Mouse (Mus musculus): ENCODE results near the gene Gdpgp1. TPM values are rescaled to one million over a fixed set of nuclear protein-coding genes. Genes with fewer than 3 reads are reported as not detected.

Gene Gdpgp1
- polyA plus RNA-seq, 1 experiment from 2014 or later: 4.6 TPM

DNA sequence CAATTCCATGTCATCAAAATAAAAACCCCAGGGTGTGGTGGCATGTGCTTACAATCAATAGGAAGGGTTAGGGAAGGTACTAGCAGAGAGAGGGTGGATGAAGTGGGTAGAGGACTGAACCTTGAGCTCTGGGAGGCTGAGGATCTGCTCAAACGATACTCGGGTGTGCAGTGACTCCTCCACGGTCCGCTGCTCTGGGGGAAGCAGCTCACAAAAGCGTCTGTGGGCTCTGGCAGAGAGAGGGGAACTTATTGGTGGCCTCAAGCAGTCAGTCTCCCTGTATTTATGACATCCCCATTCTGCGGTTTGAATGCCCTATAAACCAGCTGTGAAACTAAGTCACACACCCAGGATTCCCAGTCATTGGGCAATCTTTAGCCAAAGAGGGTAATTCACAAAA lies 2.5 kb upstream of the Gdpgp1 start:
- Histone ChIP-seq H3K36me3 (ENCODE audit: control insufficient read depth, insufficient read depth, low read length) (peaks cover 11% of the 10 kb centered on the region), H3K9ac (ENCODE audit: low read depth, low read length) (peak overlapping the region; percentile 7; the same call in 1 of the 2 replicates), H3K9me3 (replicated peaks; ENCODE audit: control insufficient read depth, low read length, poor library complexity, severe bottlenecking) (no peaks in the 10 kb centered on the region), H3K4me2 (ENCODE audit: low read length) (no peak overlapping the region), H3K27ac (ENCODE audit: low read length) (no peak overlapping the region), H3K4me3 (ENCODE audit: low read depth, low read length) (no peak overlapping the region), H3K4me1 (ENCODE audit: control insufficient read depth, insufficient read depth, low read length) (peaks cover 22% of the 10 kb centered on the region), H3K27me3 (ENCODE audit: control insufficient read depth, insufficient read depth, low read depth, low read length) (peaks cover 7% of the 10 kb centered on the region)
- 53% methylated on average over 6 of the region's 6 CpGs for WGBS
- no peak for ATAC-seq

- H3K4me2 ChIP-seq (ENCODE audit: low read length): peak overlapping the region; percentile 83
- peaks cover 7% of the 10 kb centered on the region for H3K27me3 ChIP-seq (ENCODE audit: control insufficient read depth, insufficient read depth, low read depth, low read length)
- H3K4me3 ChIP-seq (ENCODE audit: low read depth, low read length): peak overlapping the region; percentile 69
- ATAC-seq: no peak; the same call in none of the 2 replicates
- H3K9me3 ChIP-seq (replicated peaks; ENCODE audit: control insufficient read depth, low read length, poor library complexity, severe bottlenecking): no peaks in the 10 kb centered on the region
- peaks cover 22% of the 10 kb centered on the region for H3K4me1 ChIP-seq (ENCODE audit: control insufficient read depth, insufficient read depth, low read length)
- H3K27ac ChIP-seq (ENCODE audit: low read length): no peak overlapping the region
- H3K36me3 ChIP-seq (ENCODE audit: control insufficient read depth, insufficient read depth, low read length): peaks cover 4% of the 10 kb centered on the region; the same call in 1 of the 2 replicates
- WGBS: 2% methylated on average over 29 of the region's 29 CpGs
- H3K9ac ChIP-seq (ENCODE audit: low read depth, low read length): peak overlapping the region; percentile 66
Observed at GRCm38 (mm10) chr7:80231971-80232488, 635 bp upstream of the Gdpgp1 start.

- H3K4me1 ChIP-seq (ENCODE audit: control insufficient read depth, insufficient read depth, low read length): peaks cover 22% of the 10 kb centered on the region
- H3K36me3 ChIP-seq (ENCODE audit: control insufficient read depth, insufficient read depth, low read length): peaks cover 4% of the 10 kb centered on the region
- no peak overlapping the region for H3K4me3 ChIP-seq (ENCODE audit: low read depth, low read length)
- WGBS: 68% methylated on average over 9 of the region's 9 CpGs
- ATAC-seq: no peak
- peak overlapping the region; percentile 83 for H3K4me2 ChIP-seq (ENCODE audit: low read length)
- H3K27ac ChIP-seq (ENCODE audit: low read length): no peak overlapping the region
- H3K9ac ChIP-seq (ENCODE audit: low read depth, low read length): peak overlapping the region; percentile 46; the same call in 1 of the 2 replicates
- H3K9me3 ChIP-seq (replicated peaks; ENCODE audit: control insufficient read depth, low read length, poor library complexity, severe bottlenecking): no peaks in the 10 kb centered on the region
- H3K27me3 ChIP-seq (ENCODE audit: control insufficient read depth, insufficient read depth, low read depth, low read length): peaks cover 7% of the 10 kb centered on the region
Observed at GRCm38 (mm10) chr7:80233799-80234198, 1.1 kb downstream of the Gdpgp1 start.

DNA sequence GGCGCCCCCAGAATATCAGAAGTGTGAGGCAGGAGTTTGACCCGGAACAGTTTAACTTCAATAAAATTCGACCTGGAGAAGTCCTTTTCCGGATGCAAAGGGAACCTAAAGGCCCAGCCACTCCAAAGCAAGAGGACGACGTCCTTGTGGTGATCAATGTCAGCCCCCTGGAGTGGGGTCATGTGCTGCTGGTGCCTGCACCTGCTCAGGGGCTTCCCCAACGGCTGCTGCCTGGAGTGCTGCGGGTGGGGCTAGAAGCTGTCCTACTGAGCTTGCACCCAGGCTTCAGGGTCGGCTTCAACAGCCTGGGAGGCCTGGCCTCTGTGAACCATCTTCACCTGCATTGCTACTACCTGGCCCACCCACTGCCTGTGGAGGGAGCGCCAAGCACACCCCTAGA lies 5.9 kb downstream of the Gdpgp1 start:
- Histone ChIP-seq H3K27me3 (ENCODE audit: control insufficient read depth, insufficient read depth, low read depth, low read length) (no peaks in the 10 kb centered on the region), H3K4me2 (ENCODE audit: low read length) (no peak overlapping the region), H3K4me3 (ENCODE audit: low read depth, low read length) (no peak overlapping the region), H3K9ac (ENCODE audit: low read depth, low read length) (no peak overlapping the region), H3K4me1 (ENCODE audit: control insufficient read depth, insufficient read depth, low read length) (peaks cover 11% of the 10 kb centered on the region), H3K27ac (ENCODE audit: low read length) (no peak overlapping the region), H3K9me3 (replicated peaks; ENCODE audit: control insufficient read depth, low read length, poor library complexity, severe bottlenecking) (no peaks in the 10 kb centered on the region), H3K36me3 (ENCODE audit: control insufficient read depth, insufficient read depth, low read length) (peaks cover 13% of the 10 kb centered on the region)
- WGBS: 91% methylated on average over 10 of the region's 10 CpGs
- ATAC-seq: no peak

DNA sequence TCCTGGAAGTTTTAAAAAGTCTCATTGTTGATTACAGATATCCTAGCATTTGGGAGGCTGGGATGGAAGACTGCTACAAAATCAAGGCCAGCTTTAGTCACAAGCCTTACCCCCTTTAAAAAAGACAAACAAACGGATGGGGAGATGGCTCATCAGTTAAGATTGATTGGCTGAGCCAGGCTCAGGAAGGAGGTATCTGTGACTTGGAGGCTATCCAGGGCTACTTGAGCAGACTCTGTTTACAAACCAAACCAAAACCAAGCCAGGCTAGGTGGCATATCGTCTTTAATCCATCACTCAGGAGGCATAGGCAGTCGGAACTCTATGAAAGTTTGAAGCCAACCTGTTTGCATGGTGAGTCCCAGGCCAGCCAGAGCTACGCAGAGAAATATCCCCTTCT lies 9.0 kb downstream of the Gdpgp1 start:
- Histone ChIP-seq H3K4me2 (ENCODE audit: low read length) (no peak overlapping the region), H3K4me3 (ENCODE audit: low read depth, low read length) (no peak overlapping the region), H3K27ac (ENCODE audit: low read length) (no peak overlapping the region), H3K36me3 (ENCODE audit: control insufficient read depth, insufficient read depth, low read length) (peaks cover 13% of the 10 kb centered on the region), H3K9me3 (replicated peaks; ENCODE audit: control insufficient read depth, low read length, poor library complexity, severe bottlenecking) (no peaks in the 10 kb centered on the region), H3K9ac (ENCODE audit: low read depth, low read length) (no peak overlapping the region), H3K27me3 (ENCODE audit: control insufficient read depth, insufficient read depth, low read depth, low read length) (no peaks in the 10 kb centered on the region), H3K4me1 (ENCODE audit: control insufficient read depth, insufficient read depth, low read length) (no peaks in the 10 kb centered on the region)
- no peak for ATAC-seq
- WGBS: 91% methylated on average over 4 of the region's 4 CpGs

GRCm38 (mm10) chr7:80244851-80245250 lies 12.2 kb downstream of the Gdpgp1 start:
- H3K27ac ChIP-seq (ENCODE audit: low read length): no peak overlapping the region
- no peaks in the 10 kb centered on the region for H3K4me1 ChIP-seq (ENCODE audit: control insufficient read depth, insufficient read depth, low read length)
- no peak overlapping the region for H3K4me2 ChIP-seq (ENCODE audit: low read length)
- H3K36me3 ChIP-seq (ENCODE audit: control insufficient read depth, insufficient read depth, low read length): peaks cover 6% of the 10 kb centered on the region; the same call in 1 of the 2 replicates
- 93% methylated on average over 4 of the region's 4 CpGs for WGBS
- H3K9ac ChIP-seq (ENCODE audit: low read depth, low read length): no peak overlapping the region
- no peaks in the 10 kb centered on the region for H3K27me3 ChIP-seq (ENCODE audit: control insufficient read depth, insufficient read depth, low read depth, low read length)
- ATAC-seq: no peak
- H3K4me3 ChIP-seq (ENCODE audit: low read depth, low read length): no peak overlapping the region
- no peaks in the 10 kb centered on the region for H3K9me3 ChIP-seq (replicated peaks; ENCODE audit: control insufficient read depth, low read length, poor library complexity, severe bottlenecking)

DNA sequence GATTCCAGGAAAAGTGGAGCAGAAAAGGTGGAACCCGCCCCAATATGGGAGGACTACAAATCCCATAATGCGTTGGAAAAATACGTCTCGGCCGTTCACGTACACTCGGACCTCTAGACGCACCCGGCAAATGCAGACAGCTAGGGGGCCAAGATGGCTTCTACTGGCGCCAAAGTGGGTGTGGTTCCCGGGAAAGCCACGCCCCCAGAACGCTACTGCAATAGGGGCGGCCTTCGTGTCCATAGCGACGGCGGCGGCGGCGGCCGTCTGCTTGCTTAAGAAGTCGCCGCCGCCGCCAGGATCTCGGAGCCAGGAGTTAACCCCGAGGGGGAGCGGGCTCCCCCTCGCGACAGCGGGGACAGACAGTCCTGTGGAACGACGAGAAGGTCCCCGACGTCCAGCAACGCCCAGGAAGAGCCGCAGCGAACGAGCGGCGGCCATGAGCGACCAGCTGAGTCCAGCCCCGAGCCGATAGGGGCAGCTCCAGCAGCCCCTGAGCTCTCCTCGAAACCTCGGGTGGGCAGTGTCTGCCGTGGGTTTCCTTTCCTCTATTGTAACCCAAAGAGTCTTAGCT lies 13.6 kb downstream of the Gdpgp1 start, which contains the start of gene Ttll13:
Ttll13 (plus strand) TSS at position 229 of the 574 bp plus-strand sequence.
- H3K9ac ChIP-seq (ENCODE audit: low read depth, low read length): peak within 1 kb of the TSS; percentile 72
- ATAC-seq: peak; percentile 98
- peak within 1 kb of the TSS; percentile 87 for H3K27ac ChIP-seq (ENCODE audit: low read length)
- peak within 1 kb of the TSS; percentile 63 for H3K4me2 ChIP-seq (ENCODE audit: low read length)
- peak within 1 kb of the TSS; percentile 54 for H3K4me3 ChIP-seq (ENCODE audit: low read depth, low read length)
- no peaks in the 10 kb centered on the region for H3K27me3 ChIP-seq (ENCODE audit: control insufficient read depth, insufficient read depth, low read depth, low read length)
- WGBS: under 1% methylated on average over 48 of the region's 48 CpGs
- H3K4me1 ChIP-seq (ENCODE audit: control insufficient read depth, insufficient read depth, low read length): no peaks in the 10 kb centered on the region
- H3K9me3 ChIP-seq (replicated peaks; ENCODE audit: control insufficient read depth, low read length, poor library complexity, severe bottlenecking): no peaks in the 10 kb centered on the region
- no peaks in the 10 kb centered on the region for H3K36me3 ChIP-seq (ENCODE audit: control insufficient read depth, insufficient read depth, low read length)

GRCm38 (mm10) chr7:80246859-80247258 lies 14.2 kb downstream of the Gdpgp1 start:
- Histone ChIP-seq H3K9me3 (replicated peaks; ENCODE audit: control insufficient read depth, low read length, poor library complexity, severe bottlenecking) (no peaks in the 10 kb centered on the region), H3K36me3 (ENCODE audit: control insufficient read depth, insufficient read depth, low read length) (no peaks in the 10 kb centered on the region), H3K27ac (ENCODE audit: low read length) (no peak overlapping the region), H3K27me3 (ENCODE audit: control insufficient read depth, insufficient read depth, low read depth, low read length) (no peaks in the 10 kb centered on the region), H3K9ac (ENCODE audit: low read depth, low read length) (no peak overlapping the region), H3K4me1 (ENCODE audit: control insufficient read depth, insufficient read depth, low read length) (no peaks in the 10 kb centered on the region), H3K4me2 (ENCODE audit: low read length) (peak overlapping the region; percentile 63), H3K4me3 (ENCODE audit: low read depth, low read length) (peak overlapping the region; percentile 54)
- 67% methylated on average over 7 of the region's 7 CpGs for WGBS
- no peak for ATAC-seq

- ATAC-seq: no peak
- WGBS: 82% methylated on average over 7 of the region's 7 CpGs
Observed at GRCm38 (mm10) chr7:80252437-80252836, 19.8 kb downstream of the Gdpgp1 start.

More at GRCm38 (mm10) chr7:80252437-80252836, 19.8 kb downstream of the Gdpgp1 start:
- H3K27me3 ChIP-seq (ENCODE audit: control insufficient read depth, insufficient read depth, low read depth, low read length): peaks cover 11% of the 10 kb centered on the region
- no peaks in the 10 kb centered on the region for H3K9me3 ChIP-seq (replicated peaks; ENCODE audit: control insufficient read depth, low read length, poor library complexity, severe bottlenecking)
- H3K9ac ChIP-seq (ENCODE audit: low read depth, low read length): no peak overlapping the region
- no peaks in the 10 kb centered on the region for H3K4me1 ChIP-seq (ENCODE audit: control insufficient read depth, insufficient read depth, low read length)
- no peak overlapping the region for H3K4me2 ChIP-seq (ENCODE audit: low read length)
- no peak overlapping the region for H3K27ac ChIP-seq (ENCODE audit: low read length)
- H3K4me3 ChIP-seq (ENCODE audit: low read depth, low read length): no peak overlapping the region
- no peaks in the 10 kb centered on the region for H3K36me3 ChIP-seq (ENCODE audit: control insufficient read depth, insufficient read depth, low read length)

Data from midbrain, embryonic 16.5 days (tissue).